Mouse (Mus musculus) ES-Bruce4 (cell line): ENCODE measurements at regions not wholly inside any gene's neighbourhood (a gene's known extent, or its start where the extent isn't known, plus 50 kb on each side); places are given as distances from the start of the nearest gene placed in this dataset.

Source experiments
- CTCF ChIP-seq: IDR thresholded peaks from one replicate; pipeline ENCODE4 v1.8.1; 2011; ENCODE audit warnings: low read depth, low read length
- EP300 ChIP-seq: IDR thresholded peaks from 2 replicates; pipeline ENCODE4 v1.6.1; 2011; ENCODE audit warnings: low read depth, low read length; ENCODE audit not compliant: insufficient read depth
- POLR2A ChIP-seq: IDR thresholded peaks from one replicate; pipeline ENCODE4 v1.8.1; 2011; ENCODE audit warnings: low read length; ENCODE audit not compliant: insufficient read depth

GRCm38 (mm10) chr12:58440666-58441065, 171.6 kb upstream of the Clec14a start:
- TF ChIP-seq CTCF, result no peak
- no peak for TF ChIP-seq POLR2A
- no peak for TF ChIP-seq EP300
